Mouse (Mus musculus): ENCODE results near the gene Ak5.
"Not testable (repeated sequence)": the region's sequence is repeated elsewhere in the genome, so short reads cannot be mapped to it uniquely, and the experiment has no call there.

The Ak5 gene

GRCm38 (mm10) chr3:152477796-152478527, 190.2 kb downstream of the Ak5 start:
- in situ Hi-C loops (cut with MboI, MseI), result loop anchor here (25.0 kb wide), 1 partner anchor 1484 kb away; the partner anchor contains the start of gene Slc44a5

GRCm38 (mm10) chr3:152475894-152476293, 192.3 kb downstream of the Ak5 start:
- in situ Hi-C loops (cut with MboI, MseI), result loop anchor here (25.0 kb wide), 1 partner anchor 1486 kb away; the partner anchor contains the start of gene Slc44a5

GRCm38 (mm10) chr3:152475278-152475669, 192.9 kb downstream of the Ak5 start:
- in situ Hi-C loops (cut with MboI, MseI), result loop anchor here (25.0 kb wide), 1 partner anchor 1487 kb away; the partner anchor contains the start of gene Slc44a5

GRCm38 (mm10) chr3:152474582-152475277, 193.4 kb downstream of the Ak5 start:
- in situ Hi-C loops (cut with MboI, MseI), result loop anchor here (5.0 to 25.0 kb wide), 2 partner anchors 273 to 1488 kb away; partner anchors contain the start of gene Slc44a5

DNA sequence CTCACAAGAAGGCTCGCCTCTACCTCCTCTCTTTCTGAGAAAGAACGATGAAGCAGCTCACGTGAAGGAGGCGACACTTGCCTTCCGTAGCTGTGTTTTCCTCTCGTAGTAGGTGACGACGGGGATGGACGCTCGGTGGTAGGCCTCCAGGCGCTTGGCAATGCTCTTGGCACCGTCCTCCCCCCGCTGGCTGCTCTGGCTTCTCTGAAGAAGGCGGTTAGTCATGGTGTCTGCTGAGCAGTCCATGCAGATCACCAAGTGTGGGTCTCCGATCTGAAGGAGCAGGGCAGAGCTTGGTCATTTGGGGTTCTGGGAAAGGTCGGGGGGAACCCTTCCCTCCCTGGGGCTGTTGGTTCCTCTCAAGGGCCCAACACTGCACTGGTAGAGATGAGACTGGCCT, 195.5 kb downstream of the Ak5 start:
- in situ Hi-C loops (cut with MboI, MseI), result loop anchor here (5.0 kb wide), 1 partner anchor 275 kb away; no protein-coding TSS in a partner anchor

GRCm38 (mm10) chr3:152470347-152470746, 197.8 kb downstream of the Ak5 start:
- in situ Hi-C loops (cut with MboI, MseI), result loop anchor here (5.0 kb wide), 1 partner anchor 277 kb away; no protein-coding TSS in a partner anchor

DNA sequence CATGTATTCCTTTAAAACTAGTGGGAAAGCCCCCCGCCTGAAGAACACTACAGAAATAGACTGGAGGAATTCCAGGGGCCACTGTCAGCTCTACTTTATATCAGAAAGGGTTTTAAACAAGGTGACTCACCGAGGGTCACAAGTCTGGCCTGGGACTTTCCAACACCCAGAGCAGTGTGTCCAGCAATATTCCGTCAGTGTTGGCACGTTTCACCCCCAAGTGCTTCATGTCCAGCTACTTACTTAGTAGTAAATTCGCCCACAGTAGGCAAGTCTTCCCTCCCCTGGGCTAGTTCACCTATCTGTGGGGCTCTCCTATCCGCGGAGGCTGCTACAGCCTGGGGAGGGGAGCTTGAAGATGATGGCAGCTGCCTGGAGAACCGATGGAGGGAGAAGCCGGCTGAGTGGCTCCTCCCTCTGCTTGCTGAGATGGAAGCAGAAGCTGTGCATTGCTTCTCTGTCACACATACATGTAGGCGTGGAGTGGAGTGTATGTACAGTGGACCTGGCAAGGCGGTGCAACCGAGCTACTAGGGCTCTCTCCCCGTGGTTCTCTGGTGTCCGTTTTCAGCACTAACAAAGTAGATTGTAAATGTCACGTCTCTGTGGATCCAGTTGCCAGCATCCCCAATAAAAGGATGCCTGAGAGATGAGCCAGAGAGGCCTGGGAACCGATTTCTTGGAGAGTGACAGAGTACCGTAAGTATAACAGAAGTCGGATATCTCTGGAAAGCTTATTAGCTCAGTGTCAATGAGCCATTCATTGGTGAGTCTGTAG, 198.5 kb downstream of the Ak5 start:
- in situ Hi-C loops (cut with MboI, MseI), result loop anchor here (5.0 kb wide), 1 partner anchor 278 kb away; no protein-coding TSS in a partner anchor

GRCm38 (mm10) chr3:152468569-152469041, 199.6 kb downstream of the Ak5 start:
- in situ Hi-C loops (cut with MboI, MseI), result no loop called here

DNA sequence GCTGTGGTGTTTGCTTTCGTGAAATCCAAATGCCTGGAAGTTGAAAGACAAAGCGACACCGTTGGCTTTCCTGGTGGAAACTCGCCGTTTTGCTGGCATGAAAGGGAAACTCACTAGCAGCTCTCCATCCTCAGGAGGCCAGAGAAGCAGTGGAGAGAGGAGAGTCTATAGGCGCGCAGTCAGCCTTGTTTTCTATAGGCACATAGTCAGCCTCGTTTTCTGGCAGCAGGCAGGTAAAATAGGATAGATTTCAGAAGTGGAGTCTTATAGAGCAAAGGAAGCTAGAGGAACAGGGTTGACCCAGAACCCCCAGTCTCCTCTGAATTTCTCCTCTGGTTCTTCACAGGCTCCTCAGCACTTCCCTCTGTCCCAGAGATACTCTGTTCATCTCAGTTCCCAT, 200.1 kb downstream of the Ak5 start:
- in situ Hi-C loops (cut with MboI, MseI), result no loop called here

DNA sequence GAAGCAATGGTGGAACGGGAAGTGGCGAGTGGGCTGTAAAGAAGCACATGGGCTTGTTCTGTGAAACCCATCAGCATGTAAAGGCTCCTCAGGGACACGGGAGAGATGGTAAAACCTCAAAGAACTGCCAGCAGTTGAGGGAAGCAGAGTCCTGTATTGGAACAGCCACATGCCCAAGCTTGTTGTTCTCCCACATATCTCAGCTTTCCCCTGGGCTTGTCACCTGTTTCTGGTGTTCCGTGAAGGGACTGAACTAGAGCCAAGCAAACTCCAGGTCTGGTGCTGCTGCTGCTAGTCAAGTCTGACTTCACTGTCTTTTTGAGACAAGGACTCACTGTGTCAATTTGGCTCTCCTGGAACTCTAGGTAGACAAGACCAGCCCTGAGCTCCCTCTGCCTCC, 200.8 kb downstream of the Ak5 start:
- in situ Hi-C loops (cut with MboI, MseI), result no loop called here

DNA sequence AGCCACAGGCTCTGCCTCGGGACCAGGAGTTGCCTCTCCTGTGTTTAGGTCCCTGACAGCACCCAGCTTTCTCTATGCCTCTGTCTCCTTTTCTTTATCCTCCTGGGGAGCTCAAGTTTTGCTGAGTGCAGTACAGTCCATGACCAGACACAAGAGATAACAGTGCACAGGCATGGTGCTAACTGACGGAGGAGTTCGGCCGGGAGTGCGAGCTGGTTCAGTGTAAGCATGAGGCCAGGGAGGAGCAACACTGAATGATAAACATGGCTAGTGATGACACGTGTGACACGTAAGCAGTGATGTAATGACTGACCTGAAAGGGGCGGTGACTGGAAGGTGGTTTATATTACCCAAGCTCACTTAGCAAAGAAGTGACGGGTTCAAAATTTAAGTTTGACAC, 201.3 kb downstream of the Ak5 start:
- in situ Hi-C loops (cut with MboI, MseI), result no loop called here

GRCm38 (mm10) chr3:152465338-152465737, 202.8 kb downstream of the Ak5 start:
- in situ Hi-C loops (cut with MboI, MseI), result no loop called here

GRCm38 (mm10) chr3:152464462-152464861, 203.7 kb downstream of the Ak5 start:
- in situ Hi-C loops (cut with MboI, MseI), result no loop called here

- in situ Hi-C loops (cut with MboI, MseI), result no loop called here
Measured at GRCm38 (mm10) chr3:152462900-152463299, 205.3 kb downstream of the Ak5 start.

DNA sequence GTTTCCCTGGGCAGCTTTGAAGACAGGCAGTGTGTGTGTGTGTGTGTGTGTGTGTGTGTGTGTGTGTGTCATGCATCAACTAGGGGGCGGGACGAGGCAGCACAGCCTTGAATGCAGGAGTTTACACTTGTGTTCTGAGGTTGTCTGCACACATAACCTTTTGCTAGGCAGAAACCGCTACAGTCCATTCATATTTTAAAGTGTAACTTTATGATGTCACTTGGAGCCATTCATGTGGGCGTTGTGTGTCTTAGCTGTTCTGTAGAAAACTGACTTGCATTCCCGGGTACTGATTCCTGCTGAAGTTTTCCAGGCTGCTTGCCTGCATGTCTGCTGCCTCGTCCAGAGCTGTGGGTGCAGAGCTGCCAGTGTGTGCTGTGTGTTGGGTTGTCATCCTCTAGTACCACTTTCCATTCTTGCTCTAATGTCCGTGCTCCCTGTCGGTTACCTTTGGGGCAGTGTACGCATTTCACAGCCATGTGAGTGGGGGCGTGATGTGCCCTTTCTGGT, 206.1 kb downstream of the Ak5 start:
- in situ Hi-C loops (cut with MboI, MseI), result no loop called here

DNA sequence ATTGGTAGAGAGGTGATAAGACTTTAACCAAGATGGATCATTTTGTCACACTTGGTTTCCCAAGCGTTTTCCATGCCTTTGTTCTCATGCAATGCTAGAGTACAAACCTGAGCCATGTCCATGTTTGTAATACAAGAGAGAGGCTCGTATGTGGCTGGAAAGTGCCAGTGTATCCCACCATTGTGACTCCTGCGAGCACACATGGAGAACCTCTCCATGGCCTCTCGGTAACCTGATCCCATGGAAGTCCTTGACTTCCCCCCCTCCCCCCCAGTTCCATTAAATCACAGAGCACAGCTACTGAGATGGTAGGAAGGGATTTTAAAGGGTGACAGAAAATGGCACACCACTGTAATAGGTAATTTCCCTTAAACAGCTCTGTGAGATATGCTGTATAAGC, 207.4 kb downstream of the Ak5 start:
- in situ Hi-C loops (cut with MboI, MseI), result no loop called here

GRCm38 (mm10) chr3:152458875-152459274, 209.3 kb downstream of the Ak5 start:
- in situ Hi-C loops (cut with MboI, MseI), result not testable (repeated sequence)

GRCm38 (mm10) chr3:152457308-152458035, 210.7 kb downstream of the Ak5 start:
- in situ Hi-C loops (cut with MboI, MseI), result no loop called here

DNA sequence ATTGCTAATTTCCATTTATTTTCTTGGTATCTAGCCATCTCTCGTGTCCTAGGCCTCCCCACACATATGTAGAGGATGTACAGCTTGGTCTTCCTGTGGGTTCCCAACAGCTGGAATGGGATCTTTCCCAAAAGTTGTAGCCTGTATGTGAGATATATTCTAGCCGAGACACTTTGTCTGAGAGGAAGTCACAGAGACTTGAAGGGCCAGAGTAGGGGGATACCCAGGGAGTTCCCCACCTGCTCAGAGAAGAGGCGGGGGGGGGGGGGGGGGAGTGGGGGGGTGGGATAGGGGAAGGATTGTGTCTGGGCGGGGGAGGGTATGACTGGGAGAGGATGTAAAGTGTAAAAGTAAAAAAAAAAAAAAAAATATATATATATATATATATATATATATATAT, 215.0 kb downstream of the Ak5 start:
- in situ Hi-C loops (cut with MboI, MseI), result no loop called here

DNA sequence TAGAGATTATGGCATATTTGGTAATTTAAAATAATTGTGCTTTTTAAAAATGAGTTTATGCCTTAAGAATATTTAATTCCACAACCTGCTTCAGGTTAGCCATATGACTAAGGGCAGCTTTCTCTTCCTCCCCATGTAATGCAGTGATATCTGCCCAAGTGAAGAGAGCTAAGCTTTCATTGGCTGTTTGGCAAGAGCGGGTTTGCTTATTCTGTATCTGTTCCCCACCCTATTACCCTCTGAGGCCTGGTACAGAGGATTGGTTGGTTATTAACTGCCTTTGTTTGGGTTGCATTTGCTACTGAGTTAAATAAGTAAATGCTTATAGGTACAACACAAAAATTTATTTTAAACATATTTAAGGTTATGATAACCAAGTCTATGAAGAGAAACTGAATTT, 221.2 kb downstream of the Ak5 start:
- in situ Hi-C loops (cut with MboI, MseI), result no loop called here

GRCm38 (mm10) chr3:152444114-152444513, 224.0 kb downstream of the Ak5 start:
- in situ Hi-C loops (cut with MboI, MseI), result loop anchor here (5.0 kb wide), 1 partner anchor 42 kb away; no protein-coding TSS in a partner anchor
